Mouse (Mus musculus) left cerebral cortex, postnatal 4 days (tissue): ENCODE measurements around the gene Chd2. TPM values are rescaled to one million over a fixed set of nuclear protein-coding genes. Genes with fewer than 3 reads are reported as not detected.

Experiments used
- DNase-seq: peaks from one replicate; pipeline ENCODE4 v3.0.0-alpha.2; 2022
- intact Hi-C: fragments of 180-260 bp; cut with DNase I; formaldehyde crosslinking; loops from one replicate; pipeline ENCODE4 v1.15.1; 2025
- total RNA-seq, 2 experiments: library from RNA; stranded (reverse); gene quantifications; 2 replicates each; pipeline ENCODE4 v1.2.3; 2021

Chd2 gene
- total RNA-seq, 2 experiments from 2014 or later: 52.5 to 57.9 TPM

DNA sequence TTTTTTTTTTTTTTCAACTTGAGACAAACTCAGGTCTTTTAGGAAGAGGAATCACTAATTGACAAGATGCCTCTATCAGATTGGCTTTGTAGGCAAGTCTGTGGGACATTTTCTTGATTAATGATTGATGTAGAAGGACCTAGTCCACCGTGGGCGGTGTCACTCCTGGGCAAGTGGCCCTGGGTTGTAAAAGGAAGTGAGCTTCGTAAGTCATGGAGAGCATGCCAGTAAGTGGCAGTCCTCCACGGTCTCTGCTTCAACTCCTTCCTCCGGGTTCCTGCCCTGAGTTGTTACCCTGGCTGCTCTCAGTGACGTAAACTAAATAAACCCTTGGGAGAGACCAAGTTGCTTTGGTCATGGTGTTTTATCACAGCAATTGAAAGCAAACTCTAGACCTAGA lies 22.5 kb upstream of the Chd2 start:
- no peak for DNase-seq
- intact Hi-C loops: no loop called here

DNA sequence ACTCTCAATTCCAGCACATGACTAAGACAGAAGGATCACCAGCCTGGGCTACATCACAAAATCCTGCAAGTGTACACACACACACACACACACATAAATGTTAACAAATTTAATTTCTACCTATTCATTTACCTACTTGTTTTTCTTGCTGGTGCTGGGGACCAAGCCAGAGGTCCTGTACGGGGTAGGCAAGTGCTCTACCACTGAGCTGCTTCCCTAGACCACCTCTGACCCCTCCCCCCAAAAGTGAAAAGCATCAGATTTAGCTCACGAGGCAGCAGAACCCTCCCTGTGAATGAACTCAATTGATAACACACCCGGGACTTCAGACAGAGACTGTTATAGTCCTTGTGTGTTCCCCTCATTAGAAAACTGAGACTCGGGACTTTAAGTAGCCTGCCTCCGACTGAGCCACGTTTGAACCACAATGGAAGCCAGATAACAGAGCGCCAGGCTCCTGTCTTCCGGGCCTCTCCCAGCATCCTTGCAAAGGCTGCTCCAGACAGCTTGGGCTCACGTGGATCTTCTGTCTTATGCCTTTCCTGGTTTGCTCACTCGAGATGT lies 19.9 kb upstream of the Chd2 start:
- DNase-seq: no peak
- intact Hi-C loops: no loop called here

DNA sequence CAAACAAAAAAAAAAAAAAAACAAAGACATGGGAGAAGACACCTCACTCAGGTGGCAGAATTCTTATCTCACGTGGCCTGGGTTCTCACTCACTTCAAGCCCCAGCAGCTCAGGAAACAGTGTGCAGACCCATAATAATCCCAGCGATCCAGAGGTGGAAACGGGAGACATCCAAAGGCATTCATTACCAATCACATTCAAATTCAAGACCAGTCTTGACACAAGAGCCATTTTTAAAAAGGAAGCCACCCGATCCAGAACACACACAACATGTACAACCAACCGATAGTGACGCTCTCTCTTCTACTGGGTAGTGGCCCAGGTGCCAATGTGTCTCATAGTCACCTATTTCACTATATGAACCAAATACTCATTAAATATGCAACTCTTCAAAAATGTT lies 19.2 kb upstream of the Chd2 start:
- no peak for DNase-seq
- intact Hi-C loops: no loop called here

DNA sequence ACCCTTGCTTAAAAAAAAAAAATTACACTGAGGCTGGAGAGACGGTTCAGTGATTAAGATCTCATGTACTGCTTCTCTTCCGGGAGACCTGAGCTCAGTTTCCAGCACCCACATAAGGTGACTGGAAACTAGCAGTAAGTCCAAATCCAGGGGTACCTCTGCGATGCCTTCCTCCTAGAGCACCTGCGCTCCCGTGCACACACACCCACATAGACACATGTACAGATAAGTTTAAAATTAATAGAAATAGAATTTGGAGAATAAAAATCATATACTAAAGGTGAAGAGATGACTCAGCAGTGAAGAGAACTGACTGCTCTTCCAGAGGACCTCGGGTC lies 18.2 kb upstream of the Chd2 start:
- intact Hi-C loops: no loop called here
- DNase-seq: no peak

DNA sequence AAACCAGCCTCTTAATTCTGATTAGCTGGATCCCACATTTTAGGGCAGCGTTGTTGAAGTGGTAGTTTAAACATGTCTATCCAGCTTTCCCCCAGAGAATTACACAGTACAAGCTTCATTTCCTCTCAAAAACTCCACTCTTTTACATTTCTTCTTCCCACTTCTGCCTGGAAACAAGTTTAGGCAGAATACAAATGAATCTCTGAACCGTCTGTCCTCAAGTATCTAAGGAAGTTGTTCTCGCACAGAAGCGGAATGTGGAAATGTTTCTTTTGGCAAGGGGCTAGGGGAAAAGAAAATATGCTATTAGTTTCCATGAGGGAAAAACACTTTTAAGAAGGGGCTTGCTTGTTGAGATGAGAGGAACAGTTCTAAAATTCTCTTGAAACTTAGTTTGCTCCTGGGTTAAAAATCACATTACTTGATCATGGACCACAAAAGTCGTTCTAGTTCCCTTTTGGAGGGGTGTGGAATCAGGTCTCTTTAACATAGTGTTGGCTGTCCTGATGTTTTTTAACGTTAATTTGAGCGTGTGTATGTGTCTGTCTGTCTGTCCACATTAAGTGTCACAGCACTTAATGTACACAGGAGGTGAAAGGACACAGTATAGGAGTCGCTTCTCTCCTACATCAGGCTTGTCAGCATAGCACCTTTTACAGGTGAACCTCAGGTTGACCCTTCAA lies 17.7 kb upstream of the Chd2 start:
- intact Hi-C loops: no loop called here

DNA sequence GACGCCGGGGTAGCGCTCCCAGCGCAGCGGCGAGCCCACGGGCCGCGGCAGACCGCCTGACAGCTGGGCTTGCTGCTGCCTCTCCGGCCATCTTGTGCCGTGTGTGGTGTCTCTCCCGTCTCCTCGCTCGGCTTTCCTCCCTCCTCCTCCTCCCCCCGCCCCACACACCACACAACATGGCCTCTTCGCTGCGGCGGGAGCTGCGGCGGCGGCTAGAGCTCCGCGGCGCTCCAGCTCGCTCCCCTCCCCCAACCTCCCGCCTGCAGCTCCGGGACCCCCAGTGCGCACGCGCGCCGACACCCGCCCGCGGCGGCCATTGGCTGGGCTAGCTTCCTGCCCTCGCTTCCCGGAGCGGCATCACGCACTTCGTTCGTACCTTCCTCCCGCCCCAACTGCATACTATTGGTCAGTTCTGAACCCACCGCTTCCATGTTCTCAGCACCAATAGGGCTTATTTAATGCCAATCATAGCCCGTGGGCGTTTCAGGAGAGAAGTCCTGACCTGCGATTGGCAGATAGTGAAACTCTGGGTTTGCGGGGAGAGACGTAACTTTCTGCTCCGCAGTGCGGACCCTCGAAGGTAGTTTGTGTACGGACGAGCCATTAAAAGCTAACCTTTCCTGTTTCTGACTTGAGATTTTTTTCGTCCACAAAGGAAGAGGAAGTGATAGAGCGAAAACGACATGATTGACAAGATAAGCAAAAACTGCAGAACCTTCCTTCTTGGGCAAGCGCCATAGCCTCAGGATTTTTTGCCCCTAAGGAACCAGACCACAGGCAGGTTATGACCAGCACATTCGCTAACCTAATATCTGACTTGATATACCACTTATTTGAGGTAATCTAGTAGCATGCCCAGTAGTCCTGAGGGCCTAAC lies 16.9 kb upstream of the Chd2 start:
- peak; percentile 100 for DNase-seq
- intact Hi-C loops: no loop called here

More for the DNA sequence above, 17.7 kb upstream of the Chd2 start:
- DNase-seq: no peak

DNA sequence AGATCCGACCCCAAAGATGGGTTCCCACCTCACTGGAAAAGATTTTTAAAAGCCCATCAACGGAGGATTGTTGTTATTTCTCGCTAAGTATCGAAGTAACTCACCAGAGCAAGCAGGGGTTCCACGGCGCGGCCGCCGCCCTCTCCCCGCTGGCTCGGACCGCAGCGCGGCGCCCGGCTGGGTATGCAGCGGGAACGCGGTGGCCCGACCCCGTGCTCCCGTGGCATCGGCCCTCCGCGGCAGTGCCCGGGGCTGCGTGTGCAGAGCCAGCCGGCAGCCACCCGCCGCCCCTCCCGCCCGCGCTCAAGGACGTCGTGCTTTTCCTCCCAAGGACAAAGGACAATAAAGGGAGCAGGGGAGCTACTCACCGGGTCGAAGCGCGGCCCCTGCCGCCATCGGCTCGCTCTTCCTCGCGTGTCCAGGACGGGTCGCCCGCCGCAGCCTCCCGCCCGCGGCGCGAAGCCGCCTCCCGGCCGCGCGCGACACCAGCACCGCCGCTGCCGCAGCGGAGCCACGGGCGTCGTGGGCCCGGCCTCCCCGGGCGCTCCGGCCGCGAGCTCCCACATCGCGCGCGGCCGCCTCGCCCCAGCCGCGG lies 16.1 kb upstream of the Chd2 start:
- intact Hi-C loops: loop anchor here (2.0 kb wide), 3 partner anchors 19 to 59 kb away; no protein-coding TSS in a partner anchor
- DNase-seq: peak; percentile 35

DNA sequence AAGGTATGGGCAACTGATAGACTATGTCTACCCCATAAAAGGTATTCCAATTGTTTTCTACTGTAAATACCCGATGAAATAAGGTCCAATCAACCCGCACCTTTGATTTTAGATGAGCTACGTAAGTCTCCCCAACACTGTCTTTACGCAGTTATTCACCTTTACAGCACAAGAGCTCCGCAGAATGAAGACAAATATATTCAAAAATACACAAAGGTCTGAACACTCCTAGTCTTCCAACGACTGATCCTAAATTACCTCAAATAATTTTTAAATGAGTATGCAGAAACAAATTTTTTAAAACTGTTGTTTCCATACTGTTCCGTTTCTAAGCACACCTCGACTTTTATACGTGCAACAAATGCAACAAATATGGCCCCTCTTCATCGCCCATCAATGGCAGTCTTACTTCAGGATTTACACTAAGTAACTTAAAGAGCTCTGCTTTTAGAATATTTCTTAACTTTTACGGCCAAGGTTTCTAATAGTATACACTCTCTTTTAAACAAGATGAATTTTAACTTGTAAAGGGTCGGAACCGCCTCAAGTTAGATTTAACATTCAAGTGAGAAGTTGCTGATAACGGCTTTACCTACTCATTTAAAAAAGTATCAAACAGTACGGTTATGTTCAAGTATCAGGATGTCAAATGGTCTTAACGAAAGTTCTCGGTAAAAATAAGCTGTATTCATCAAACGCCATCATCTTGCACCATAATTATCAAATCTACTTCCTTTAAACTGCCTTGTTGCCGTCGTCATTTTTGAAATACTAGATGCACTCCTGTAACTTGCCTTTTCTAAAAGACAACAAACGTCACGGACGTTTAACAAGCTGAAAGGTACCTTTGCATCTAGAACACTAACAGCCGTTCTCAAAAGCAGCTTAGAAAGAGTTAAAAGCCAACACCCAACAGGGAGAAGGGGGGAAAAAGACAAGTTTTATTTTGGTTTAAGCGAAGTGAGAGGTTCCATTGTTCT lies 15.3 kb upstream of the Chd2 start:
- no peak for DNase-seq
- intact Hi-C loops: loop anchor here (2.0 kb wide), 3 partner anchors 18 to 60 kb away; no protein-coding TSS in a partner anchor

DNA sequence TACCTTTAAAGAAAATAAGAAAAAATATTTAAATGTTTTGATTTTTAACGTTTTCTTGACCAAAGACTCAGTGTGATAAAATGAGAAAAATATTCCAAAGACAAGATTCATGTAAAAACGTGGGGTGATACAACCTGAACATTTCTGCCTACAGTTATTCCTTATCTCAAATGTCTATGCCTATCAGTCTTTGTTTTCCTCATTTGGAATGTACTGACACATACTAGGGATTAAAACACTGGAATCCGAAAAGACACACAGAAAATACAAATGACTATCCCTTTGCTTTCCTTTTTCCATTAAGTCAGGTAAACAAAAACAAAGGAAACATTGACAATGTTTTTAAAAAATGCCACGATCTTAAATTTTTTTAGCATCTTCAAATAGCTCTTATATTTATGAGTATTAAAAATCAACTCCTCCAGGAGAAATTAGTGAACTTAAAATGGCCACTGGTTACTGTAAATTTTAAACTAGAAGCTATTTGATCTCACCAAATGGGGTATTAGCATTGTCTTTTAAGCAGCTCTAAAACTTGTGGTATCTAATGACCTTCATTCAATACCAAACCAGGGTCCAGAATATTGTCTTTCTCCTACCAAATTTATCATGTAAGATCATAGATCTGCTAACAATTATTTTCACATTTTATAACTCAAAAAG lies 14.4 kb upstream of the Chd2 start:
- no peak for DNase-seq
- intact Hi-C loops: loop anchor here (2.0 kb wide), 3 partner anchors 17 to 61 kb away; no protein-coding TSS in a partner anchor

DNA sequence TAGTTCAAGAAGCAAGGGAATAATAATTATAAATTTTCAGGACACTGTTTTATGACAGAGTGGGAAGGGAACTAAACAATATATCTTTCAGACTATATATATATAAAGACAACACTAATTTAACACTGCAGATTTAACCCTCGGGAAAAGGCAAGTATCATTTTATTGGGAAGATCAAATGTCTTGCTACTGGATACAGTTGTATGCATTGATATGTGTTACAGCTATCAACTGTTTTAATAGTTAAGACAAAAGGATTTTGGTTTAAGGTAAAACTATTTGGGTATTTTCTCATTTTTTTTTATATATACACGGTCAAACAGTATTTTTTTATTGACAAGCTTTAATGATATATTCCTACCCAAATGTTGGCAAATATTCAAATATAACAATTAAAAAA lies 13.2 kb upstream of the Chd2 start:
- intact Hi-C loops: no loop called here
- no peak for DNase-seq

DNA sequence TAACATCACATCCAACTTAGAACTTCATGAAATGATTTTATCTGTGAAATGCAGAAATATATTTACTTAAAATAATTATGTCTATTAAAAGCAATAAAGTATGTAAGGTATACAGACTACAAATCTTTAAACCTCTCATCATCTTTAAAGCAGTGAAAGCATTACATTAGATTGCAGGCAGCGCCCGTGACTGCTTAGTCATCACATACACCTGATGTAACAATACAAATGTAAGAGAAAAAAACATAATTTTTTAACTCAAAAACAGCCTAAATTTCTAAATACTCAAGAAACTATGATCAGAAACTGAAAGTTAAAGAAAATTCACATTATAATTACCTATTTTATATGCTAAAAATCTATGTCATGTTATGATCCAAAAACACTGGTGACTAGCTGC lies 11.5 kb upstream of the Chd2 start:
- no peak for DNase-seq

DNA sequence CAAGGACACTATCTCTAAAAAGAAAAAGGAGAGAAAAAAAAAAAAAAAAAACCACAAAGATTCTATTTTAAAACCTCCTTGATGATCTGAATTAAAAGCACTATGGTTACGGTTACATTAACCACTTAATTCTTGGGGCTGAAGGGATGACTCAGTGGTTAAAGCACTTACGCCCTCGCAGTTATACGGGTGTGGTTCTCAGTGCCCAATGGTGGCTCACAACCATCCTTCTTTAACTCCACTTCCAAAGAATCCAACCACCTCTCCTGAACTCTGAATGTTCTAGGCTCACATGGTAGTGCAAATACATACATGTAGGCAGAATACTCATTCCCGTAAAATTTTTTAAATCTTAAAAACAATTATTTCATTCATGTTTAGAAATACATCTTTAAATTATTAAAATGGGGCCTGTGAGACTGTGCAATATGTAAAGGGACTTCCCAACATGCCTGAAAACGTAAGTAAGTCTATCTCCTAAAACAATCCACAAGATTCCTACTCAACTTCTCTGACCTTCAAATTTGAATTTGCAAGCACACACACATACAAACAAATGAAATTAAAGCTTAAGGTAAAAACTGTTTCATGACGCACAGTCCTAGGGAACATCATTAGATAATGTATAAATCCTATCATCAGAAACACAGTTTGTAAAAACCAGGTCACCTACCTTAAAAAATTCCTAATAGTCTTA lies 10.6 kb upstream of the Chd2 start:
- intact Hi-C loops: no loop called here
- no peak for DNase-seq

More for the DNA sequence above, 11.5 kb upstream of the Chd2 start:
- intact Hi-C loops: no loop called here

DNA sequence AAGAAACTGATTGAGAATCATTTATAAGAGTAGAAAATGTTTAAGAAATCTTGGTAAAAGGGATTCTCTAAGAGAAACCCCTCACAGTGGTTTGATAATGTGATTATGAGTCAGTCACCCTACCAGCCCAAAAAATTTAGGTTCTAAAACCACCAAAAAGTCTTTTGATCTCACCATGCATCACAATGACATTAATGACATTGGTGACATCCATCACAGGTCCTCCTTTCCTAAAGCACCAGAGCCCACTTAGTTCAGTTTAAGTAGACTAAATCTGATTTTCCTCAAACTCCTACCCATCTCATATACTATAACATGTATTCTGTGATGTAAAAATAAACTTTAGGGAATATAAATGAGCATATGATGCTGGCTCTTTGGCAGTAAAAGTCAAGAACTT lies 9.7 kb upstream of the Chd2 start:
- no peak for DNase-seq
- intact Hi-C loops: no loop called here

DNA sequence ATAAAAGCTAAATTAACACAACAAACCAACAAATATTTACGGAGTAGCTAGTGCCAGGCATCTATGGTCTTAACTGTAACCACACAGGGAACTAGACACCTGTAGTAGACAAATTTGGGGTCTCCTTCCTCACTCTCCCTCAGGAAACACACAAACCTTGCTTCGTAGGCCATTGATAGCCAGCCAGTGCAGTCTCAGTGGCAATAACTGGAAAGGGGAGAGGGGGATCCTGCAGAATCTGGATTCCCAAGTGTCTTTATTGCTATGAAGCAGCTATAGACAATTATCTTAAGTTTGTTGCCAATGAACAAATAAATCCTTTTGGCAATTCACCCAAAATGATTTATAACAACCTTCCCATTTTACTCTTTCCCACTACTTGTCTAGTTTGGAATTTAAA lies 6.4 kb upstream of the Chd2 start:
- no peak for DNase-seq
- intact Hi-C loops: no loop called here

DNA sequence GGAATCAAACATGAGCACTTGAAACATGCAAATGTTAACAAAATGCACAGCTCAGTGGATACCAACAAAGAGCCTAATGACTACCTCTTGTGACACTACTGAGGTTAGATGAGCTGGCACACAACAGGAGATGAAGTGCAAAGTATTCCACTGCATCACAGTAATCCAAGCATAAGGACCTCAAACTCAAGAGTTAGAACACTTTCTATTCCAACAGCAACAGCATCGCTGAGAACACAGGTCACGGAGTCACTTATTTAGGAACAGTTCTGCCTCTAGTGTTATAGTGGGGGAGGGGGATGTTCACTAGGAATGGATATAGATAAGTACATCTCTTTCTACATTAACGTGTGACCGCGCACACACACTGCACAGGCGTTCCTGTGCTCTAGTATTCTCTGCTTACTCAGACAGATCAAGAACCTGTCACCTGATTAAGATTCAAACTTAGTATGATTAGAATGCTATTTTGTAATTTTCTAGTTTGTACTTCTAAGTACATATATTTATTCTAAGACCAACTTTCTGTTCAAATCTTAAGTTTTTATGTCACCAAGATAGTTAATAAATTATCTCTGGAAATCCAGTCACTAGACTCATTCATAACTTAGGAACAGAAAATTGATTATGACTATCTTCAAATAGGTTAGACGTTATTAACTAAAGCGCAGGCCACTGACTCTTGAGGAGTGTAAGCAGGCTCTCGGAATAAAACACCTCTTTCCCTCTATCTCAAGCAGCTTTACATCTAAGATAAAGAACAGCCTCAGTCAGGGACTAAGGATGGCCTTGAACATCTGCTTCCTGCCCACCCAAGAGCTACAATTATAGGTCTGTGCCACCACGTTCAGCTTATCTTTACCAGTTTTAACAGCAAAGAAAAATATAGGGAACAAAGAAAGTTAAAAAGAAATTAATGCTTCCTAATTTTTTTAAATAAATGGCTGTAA lies 5.2 kb upstream of the Chd2 start:
- intact Hi-C loops: no loop called here

DNA sequence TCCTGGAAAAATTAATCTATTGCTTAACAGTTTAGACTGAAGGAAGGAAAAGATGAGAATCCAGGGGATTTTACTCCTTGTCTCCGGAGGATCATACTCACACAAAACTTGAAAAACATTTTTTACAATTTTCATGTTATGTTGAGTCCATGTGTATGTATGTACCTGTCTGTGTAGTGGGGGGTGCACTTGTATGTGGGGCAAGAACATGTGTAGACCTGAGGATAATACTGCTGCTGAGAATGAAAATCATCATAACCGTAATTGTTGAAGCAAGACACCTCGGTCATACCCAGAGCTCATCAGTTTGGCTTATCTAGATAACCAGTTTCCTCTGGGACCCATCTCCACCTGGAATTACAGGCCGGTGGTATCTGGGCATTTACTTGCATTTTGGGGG lies 3.4 kb upstream of the Chd2 start:
- intact Hi-C loops: no loop called here
- no peak for DNase-seq

More for the DNA sequence above, 5.2 kb upstream of the Chd2 start:
- DNase-seq: no peak

DNA sequence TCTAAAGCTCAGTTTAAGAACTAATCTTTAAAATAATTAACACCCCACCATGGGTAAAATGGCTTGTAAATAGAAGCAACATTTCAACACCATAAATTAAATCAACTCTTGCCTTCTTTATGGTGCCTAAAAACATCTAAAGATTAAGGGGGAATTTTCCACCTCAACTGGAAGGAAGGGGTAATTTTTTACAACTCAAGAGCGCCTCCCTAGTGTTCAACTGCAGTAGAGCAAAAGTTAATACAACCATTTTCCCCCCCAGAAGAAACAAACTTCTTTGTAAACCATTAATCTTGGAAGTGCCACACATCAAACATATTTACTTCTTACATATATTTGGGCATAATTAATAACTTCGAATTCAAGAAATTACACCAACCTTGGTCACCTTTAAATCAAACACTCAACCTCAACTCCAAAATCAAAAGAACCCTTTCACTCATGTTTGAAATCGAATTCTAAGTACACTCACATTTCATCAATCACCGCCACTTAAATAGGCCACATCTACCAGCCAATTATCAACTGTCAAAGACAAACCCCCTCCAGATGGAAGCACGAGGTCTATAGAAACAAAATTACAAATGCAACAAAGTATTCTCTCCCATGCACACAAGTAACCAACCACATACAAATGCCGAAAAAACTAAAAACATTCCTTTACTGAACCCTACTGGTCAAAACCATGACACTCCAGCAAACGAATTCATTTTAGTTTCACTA lies 662 bp upstream of the Chd2 start:
- intact Hi-C loops: no loop called here
- no peak for DNase-seq
